Mouse (Mus musculus): ENCODE results near the gene Plac1.
A peak's percentile ranks its signal among the peaks of the same experiment; 100 is the strongest.
"Not testable (repeated sequence)": the region's sequence is repeated elsewhere in the genome, so short reads cannot be mapped to it uniquely, and the experiment has no call there.

Plac1 gene

GRCm38 (mm10) chrX:53240011-53240410, at the start of gene Plac1:
Gene Plac1 (minus strand): TSS chrX:53240111.
- DNase-seq, result no peak

- no peak for DNase-seq
Measured at GRCm38 (mm10) chrX:53287924-53288323, 48.0 kb upstream of the Plac1 start.

GRCm38 (mm10) chrX:53273124-53273523, 33.2 kb upstream of the Plac1 start, which contains the start of gene Fam122c:
Gene Fam122c (plus strand): TSS chrX:53273424.
- DNase-seq, result no peak

GRCm38 (mm10) chrX:53271628-53272027, 31.7 kb upstream of the Plac1 start:
- DNase-seq, result not testable (repeated sequence)

- DNase-seq, result no peak
Measured at GRCm38 (mm10) chrX:53270063-53270432, 30.1 kb upstream of the Plac1 start.

- peak; percentile 86 for DNase-seq
Measured at GRCm38 (mm10) chrX:53269289-53270062, 29.6 kb upstream of the Plac1 start, which contains the start of gene Fam122b. Gene Fam122b (minus strand): TSS chrX:53269805.

- DNase-seq, result peak; percentile 21
Measured at GRCm38 (mm10) chrX:53268856-53269255, 28.9 kb upstream of the Plac1 start.

GRCm38 (mm10) chrX:53266186-53266585, 26.3 kb upstream of the Plac1 start:
- DNase-seq, result no peak

GRCm38 (mm10) chrX:53255195-53255594, 15.3 kb upstream of the Plac1 start:
- DNase-seq, result no peak

- no peak for DNase-seq
Measured at GRCm38 (mm10) chrX:53237971-53238370, 1.9 kb downstream of the Plac1 start.

GRCm38 (mm10) chrX:53236404-53236803, 3.5 kb downstream of the Plac1 start:
- DNase-seq, result no peak

- DNase-seq, result no peak
Measured at GRCm38 (mm10) chrX:53233689-53234088, 6.2 kb downstream of the Plac1 start.

- peak; percentile 11 for DNase-seq
Measured at GRCm38 (mm10) chrX:53231965-53232364, 7.9 kb downstream of the Plac1 start.

- no peak for DNase-seq
Measured at GRCm38 (mm10) chrX:53224353-53224944, 15.5 kb downstream of the Plac1 start.

GRCm38 (mm10) chrX:53220855-53221254, 19.1 kb downstream of the Plac1 start:
- no peak for DNase-seq

- no peak for DNase-seq
Measured at GRCm38 (mm10) chrX:53214557-53215229, 25.2 kb downstream of the Plac1 start.

GRCm38 (mm10) chrX:53213838-53214237, 26.1 kb downstream of the Plac1 start:
- DNase-seq, result no peak

- DNase-seq, result no peak
Measured at GRCm38 (mm10) chrX:53212485-53212884, 27.4 kb downstream of the Plac1 start.

GRCm38 (mm10) chrX:53211756-53212483, 28.0 kb downstream of the Plac1 start:
- DNase-seq, result peak; percentile 29

- no peak for DNase-seq
Measured at GRCm38 (mm10) chrX:53209431-53209830, 30.5 kb downstream of the Plac1 start.

GRCm38 (mm10) chrX:53204690-53205311, 35.1 kb downstream of the Plac1 start:
- DNase-seq, result no peak

GRCm38 (mm10) chrX:53201616-53202015, 38.3 kb downstream of the Plac1 start:
- DNase-seq, result no peak

GRCm38 (mm10) chrX:53197681-53198080, 42.2 kb downstream of the Plac1 start:
- DNase-seq, result no peak

Data from right cerebral cortex, postnatal 4 days (tissue).